Mouse (Mus musculus) adrenal gland, postnatal 4 days (tissue): ENCODE measurements at regions not wholly inside any gene's neighbourhood (a gene's known extent, or its start where the extent isn't known, plus 50 kb on each side); places are given as distances from the start of the nearest gene placed in this dataset. TPM values are rescaled to one million over a fixed set of nuclear protein-coding genes. Genes with fewer than 3 reads are reported as not detected.

Source experiments
- DNase-seq, 2 experiments: peaks; one replicate each; pipeline ENCODE4 v3.0.0; 2021 to 2022; ENCODE audit warnings: low spot score in 2 of 2, mixed read lengths in 2 of 2
- microRNA-seq: library from miRNA; unstranded; fragments of <30 nt; microRNA quantifications from one replicate; pipeline ENCODE4 v1.2.0, GENCODE M21; 2021

- no peak for DNase-seq
These were observed 196.5 kb upstream of the Kcnab2 start for GRCm38 (mm10) chr4:152674140-152674539.

- no peak for DNase-seq
These were observed 185.8 kb upstream of the Kcnab2 start for GRCm38 (mm10) chr4:152663482-152663881.

DNA sequence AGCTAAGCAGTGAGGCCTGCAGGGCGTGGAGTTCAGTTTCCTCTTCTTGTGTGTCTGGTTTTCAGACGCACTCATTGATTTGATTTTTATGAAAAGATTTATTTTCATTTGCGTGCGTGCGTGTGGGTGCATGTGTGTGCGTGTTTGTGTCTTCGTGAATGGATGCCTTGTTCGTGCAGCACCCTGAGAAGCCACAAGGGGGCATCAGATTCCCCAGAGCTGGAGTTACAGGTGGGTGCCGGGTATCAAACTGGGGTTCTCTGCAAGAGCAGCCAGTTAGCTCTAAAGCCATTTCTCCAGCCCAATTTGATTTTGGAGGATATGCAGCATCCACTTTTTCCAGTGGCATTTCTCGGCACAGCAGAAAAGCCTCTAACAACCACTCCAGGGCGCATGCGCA lies 185.4 kb upstream of the Kcnab2 start:
- no peak for DNase-seq

GRCm38 (mm10) chr4:152662439-152662838 lies 184.8 kb upstream of the Kcnab2 start:
- DNase-seq = no peak

DNA sequence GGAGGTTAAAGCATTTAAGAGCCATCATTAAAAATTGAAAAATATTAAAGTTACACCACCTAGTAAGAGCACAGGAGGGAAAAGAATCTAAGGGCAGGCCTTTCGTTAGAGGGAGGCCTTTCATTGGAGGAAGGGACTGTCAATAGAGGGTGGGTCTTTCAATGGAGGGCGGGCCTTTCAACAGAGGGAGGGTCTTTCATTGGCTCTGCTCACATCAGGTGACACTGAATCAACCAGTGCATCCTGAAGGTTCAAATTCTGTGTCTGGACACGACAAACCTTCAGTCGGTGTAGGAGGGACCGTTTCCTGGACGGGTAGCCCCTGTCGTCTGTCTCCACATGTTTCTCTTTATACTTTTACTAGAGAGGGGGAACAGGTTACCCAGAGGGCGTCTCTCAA lies 172.5 kb upstream of the Kcnab2 start:
- DNase-seq = no peak

DNA sequence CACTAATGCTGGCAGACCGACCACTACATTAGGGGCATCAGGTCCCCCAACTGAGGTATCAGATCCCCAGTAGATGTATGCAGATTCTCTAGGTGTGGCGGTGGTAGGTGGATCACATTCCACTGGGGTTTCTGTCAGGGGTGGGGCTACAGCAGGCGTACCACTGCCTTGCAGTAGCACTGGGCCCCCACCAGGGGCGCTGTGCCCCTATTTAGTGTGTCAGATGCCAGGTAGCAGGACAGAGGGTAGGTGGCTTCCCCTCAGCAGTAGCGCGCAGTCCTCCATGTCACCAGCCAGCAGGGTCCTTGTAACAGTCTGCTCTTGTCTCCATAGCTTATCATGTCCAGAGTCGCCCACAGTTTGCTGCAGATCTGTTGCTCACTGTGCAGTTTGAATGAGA lies 169.9 kb upstream of the Kcnab2 start:
- DNase-seq = no peak

DNA sequence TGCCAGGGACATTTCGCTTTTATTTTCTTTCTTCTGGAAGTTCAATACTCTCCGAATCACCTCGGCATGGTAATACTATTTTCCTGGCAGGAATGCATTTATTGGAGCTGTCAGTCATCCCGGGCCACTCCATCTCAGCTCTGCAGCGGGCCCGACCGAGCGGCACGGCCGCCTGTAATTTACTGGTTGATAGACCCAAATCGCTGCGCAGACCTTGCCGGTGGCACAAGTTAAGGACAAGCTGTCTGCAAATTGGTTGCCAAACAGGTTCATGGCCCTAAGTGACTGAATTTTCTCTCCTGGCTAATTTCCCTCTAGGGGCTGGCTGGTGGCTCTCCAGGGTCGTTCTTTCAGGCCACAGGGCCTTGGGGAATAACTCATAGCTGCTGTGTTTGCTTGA lies 169.4 kb upstream of the Kcnab2 start:
- no peak for DNase-seq

GRCm38 (mm10) chr4:152637088-152637487 lies 159.4 kb upstream of the Kcnab2 start:
- no peak for DNase-seq

- DNase-seq = no peak
These were observed 156.2 kb upstream of the Kcnab2 start for GRCm38 (mm10) chr4:152633896-152634295.

DNA sequence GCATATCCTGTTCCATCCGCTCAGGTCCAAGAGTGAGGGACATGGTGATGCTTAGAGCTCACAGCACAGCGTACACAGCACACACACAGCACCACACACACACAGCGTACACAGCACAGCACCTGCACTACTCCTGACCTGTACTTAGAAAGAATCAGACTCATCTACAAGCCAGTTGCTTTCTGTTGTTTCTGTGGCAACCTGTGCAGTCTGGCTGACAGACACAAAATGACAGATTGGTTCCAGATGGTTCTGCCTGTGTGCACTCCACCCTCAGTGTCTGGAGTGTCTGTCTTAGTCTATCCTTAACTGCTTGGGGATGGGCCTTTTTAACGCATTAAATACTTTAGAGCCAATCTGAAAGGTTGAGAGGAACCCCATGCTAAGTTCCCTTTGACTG lies 150.4 kb upstream of the Kcnab2 start:
- DNase-seq = no peak

GRCm38 (mm10) chr4:152625032-152626003 lies 147.6 kb upstream of the Kcnab2 start:
- DNase-seq = peak in 1 of 2 experiments; percentile 28

DNA sequence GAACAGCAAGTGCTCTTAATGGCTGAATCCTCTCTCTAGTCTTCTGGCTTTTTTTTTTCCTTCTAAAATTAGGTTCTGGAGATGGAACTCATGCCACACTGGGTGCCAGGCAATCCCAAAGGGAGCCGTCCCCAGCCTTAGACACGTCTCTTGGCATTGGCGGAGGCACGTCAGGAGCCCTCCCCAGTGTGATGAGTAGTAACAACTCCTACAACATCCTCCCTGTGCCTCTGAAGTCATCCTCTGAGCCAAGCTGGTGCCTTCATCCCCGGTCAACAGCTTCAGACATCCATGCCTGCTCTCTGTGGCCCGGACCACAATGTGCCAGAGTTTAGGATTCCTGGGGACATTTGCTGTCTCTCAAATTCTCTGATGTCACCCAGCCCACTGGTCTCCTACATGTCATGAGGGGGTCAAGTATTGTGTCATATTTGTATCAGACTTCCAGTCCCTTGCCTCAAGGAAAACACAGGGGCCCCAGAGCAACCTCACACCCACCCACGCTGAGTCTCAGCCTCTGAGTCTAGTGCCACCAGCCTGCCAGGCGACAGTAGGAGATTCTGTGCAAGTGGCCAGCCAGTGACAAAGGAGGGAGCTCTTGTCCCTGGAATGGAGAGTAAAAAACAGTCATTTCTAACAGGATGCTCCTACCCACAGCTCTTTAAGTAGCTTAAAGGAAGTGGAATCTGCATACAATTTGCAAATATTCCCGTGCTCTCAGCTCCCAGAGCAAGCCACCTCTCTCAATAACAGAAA lies 144.5 kb upstream of the Kcnab2 start:
- DNase-seq = no peak

DNA sequence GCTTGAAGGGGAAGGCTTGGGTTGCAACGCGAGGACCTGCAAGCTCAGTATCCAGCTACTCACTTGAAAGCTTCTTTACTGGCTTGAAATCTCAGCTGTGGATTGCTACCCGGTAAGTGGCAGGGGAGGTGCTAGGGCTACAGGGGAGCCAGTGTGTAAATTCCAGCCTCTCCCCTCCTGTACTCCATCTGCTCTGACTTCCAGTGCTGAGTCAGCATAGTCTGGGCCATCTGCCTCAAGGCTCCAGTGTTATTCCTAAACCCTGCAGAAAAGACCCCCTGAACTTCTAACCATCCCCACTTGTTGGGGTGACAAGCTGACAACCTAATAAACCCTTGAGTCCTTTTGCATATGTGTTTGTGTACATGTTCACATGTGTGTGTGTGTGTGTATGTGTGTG lies 140.0 kb upstream of the Kcnab2 start:
- no peak for DNase-seq

DNA sequence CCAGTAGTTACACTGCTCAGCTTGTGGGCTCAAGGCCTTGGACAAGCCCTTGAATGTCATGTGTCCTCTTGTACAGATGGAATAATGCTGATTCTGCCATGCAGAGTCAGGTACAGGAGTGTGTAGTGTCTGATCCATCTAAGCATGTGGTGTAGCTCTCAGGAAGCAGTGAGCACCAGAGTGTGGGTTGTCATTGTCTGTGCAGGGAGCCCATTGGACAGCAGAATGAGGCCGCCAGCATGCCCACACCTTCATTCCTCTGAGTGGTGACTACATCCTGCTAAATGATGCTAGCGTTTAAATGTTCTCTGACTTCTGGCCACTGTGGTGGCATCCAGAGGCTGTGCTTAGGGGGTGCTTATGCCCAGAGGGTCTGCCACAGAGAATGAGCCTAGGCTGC lies 137.5 kb upstream of the Kcnab2 start:
- no peak for DNase-seq

- DNase-seq = no peak
These were observed 136.9 kb upstream of the Kcnab2 start for GRCm38 (mm10) chr4:152614356-152615100.

Small RNA genes lying in the stretch of these regions (microRNA-seq; reads per million reads assigned to microRNA genes)
- gene Gm25779 = not detected
